Mouse (Mus musculus) thymus, adult 2 months (tissue): ENCODE measurements around the gene B230217C12Rik.

Experiments
- CTCF ChIP-seq: fragments of 200-500 bp; IDR thresholded peaks from 2 replicates; pipeline ENCODE4 v1.5.1; 2012; ENCODE audit warnings: mild to moderate bottlenecking, control low read depth, low read length, moderate library complexity, borderline replicate concordance; ENCODE audit not compliant: control insufficient read depth, poor library complexity, insufficient read depth; ENCODE audit errors: extremely low read depth
- POLR2A ChIP-seq: fragments of 200-500 bp; IDR thresholded peaks from 2 replicates; pipeline ENCODE4 v1.6.1; 2012; ENCODE audit warnings: mild to moderate bottlenecking, low read length, control low read depth, moderate library complexity; ENCODE audit not compliant: control insufficient read depth, poor library complexity, insufficient read depth; ENCODE audit errors: extremely low read depth

DNA sequence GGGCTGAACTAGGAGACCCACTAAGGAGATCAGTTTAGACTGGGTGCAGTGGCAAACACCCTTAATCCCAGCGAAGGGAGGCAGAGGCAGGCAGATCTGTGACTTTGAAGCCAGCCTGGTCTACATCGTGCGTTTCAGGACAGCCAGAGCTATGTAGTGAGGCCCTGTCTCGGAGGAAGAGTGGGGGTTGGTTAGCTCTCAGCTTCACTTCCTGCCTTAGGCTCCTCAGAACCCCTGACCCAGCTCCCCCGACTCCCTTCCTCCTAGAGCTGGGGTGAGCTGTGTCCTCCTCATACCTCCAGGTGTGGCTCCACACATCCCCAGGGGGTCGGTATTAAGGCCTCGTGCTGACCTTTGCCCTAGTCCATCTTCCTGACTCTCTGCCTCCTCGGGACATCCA, 4.0 kb upstream of the B230217C12Rik start:
- TF ChIP-seq POLR2A (no peak), CTCF (no peak)
